Mouse (Mus musculus): ENCODE measurements at regions not wholly inside any gene's neighbourhood (a gene's known extent, or its start where the extent isn't known, plus 50 kb on each side); places are given as distances from the start of the nearest gene placed in this dataset.

DNA sequence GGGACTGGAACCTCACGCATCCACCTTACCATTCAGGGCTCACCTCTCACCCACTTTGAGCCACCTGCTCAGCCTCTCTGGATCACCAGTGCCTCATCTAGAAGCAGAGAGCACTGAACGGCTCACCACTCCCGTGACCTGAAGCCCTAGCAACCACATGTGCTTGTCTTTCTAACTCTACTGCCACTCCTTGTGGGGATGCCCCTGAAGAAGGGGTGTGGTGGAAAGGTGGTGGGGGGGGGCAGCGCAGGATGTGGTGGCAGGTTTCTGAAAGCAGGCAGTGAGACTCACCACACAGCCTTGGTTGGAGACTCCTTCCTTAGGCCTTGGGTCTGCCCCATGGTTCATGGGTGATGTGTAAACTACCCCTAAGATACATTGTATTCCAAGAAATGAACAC is 199.6 kb downstream of the Bcl2l11 start:
- DNase-seq (ENCODE audit: low spot score) (no peak), ATAC-seq (ENCODE audit: low FRiP score, low read depth) (no peak)
- peaks cover 16% of the 10 kb centered on the region for H3K4me1 ChIP-seq (ENCODE audit: control insufficient read depth, insufficient read depth, low read length)
- no peaks in the 10 kb centered on the region for H3K36me3 ChIP-seq (ENCODE audit: control insufficient read depth, insufficient read depth, low read length)
- no peak for TF ChIP-seq POLR2A (IDR thresholded peaks at IDR 0.05; ENCODE audit: borderline replicate concordance, extremely low read depth, insufficient read depth, insufficient read length)
- H3K4me3 ChIP-seq (replicated peaks; ENCODE audit: low read length): no peak overlapping the region
- WGBS: 83% methylated on average over 4 of the region's 4 CpGs
- H3K9me3 ChIP-seq (ENCODE audit: control insufficient read depth, low read length): no peaks in the 10 kb centered on the region
- H3K27me3 ChIP-seq (ENCODE audit: control insufficient read depth, insufficient read depth, low read length): no peaks in the 10 kb centered on the region
- no peak overlapping the region for H3K9ac ChIP-seq (ENCODE audit: low read depth, low read length, severe bottlenecking)
- H3K27ac ChIP-seq (replicated peaks; ENCODE audit: low read depth, low read length): no peak overlapping the region
- no peak overlapping the region for H3K4me2 ChIP-seq (replicated peaks; ENCODE audit: low read depth, low read length, severe bottlenecking)

GRCm38 (mm10) chr2:128330833-128331232 is 205.0 kb downstream of the Bcl2l11 start:
- DNase-seq (ENCODE audit: low spot score): no peak
- 82% methylated on average over 9 of the region's 9 CpGs for WGBS
- Histone ChIP-seq H3K4me2 (replicated peaks; ENCODE audit: low read depth, low read length, severe bottlenecking) (no peak overlapping the region), H3K9me3 (ENCODE audit: control insufficient read depth, low read length) (no peaks in the 10 kb centered on the region), H3K4me3 (replicated peaks; ENCODE audit: low read length) (no peak overlapping the region), H3K9ac (ENCODE audit: low read depth, low read length, severe bottlenecking) (no peak overlapping the region), H3K36me3 (ENCODE audit: control insufficient read depth, insufficient read depth, low read length) (no peaks in the 10 kb centered on the region), H3K27me3 (ENCODE audit: control insufficient read depth, insufficient read depth, low read length) (no peaks in the 10 kb centered on the region), H3K4me1 (ENCODE audit: control insufficient read depth, insufficient read depth, low read length) (peaks cover 18% of the 10 kb centered on the region), H3K27ac (replicated peaks; ENCODE audit: low read depth, low read length) (no peak overlapping the region)
- no peak for ATAC-seq (ENCODE audit: low FRiP score, low read depth)
- TF ChIP-seq POLR2A (IDR thresholded peaks at IDR 0.05; ENCODE audit: borderline replicate concordance, extremely low read depth, insufficient read depth, insufficient read length): no peak

- 70% methylated on average over 10 of the region's 10 CpGs for WGBS
- ATAC-seq (ENCODE audit: low FRiP score, low read depth) (no peak), DNase-seq (ENCODE audit: low spot score) (no peak)
- H3K9ac ChIP-seq (ENCODE audit: low read depth, low read length, severe bottlenecking): no peak overlapping the region
- peaks cover 19% of the 10 kb centered on the region for H3K4me1 ChIP-seq (ENCODE audit: control insufficient read depth, insufficient read depth, low read length)
- no peak overlapping the region for H3K27ac ChIP-seq (replicated peaks; ENCODE audit: low read depth, low read length)
- H3K36me3 ChIP-seq (ENCODE audit: control insufficient read depth, insufficient read depth, low read length): no peaks in the 10 kb centered on the region
- TF ChIP-seq POLR2A (IDR thresholded peaks at IDR 0.05; ENCODE audit: borderline replicate concordance, extremely low read depth, insufficient read depth, insufficient read length): no peak
- no peak overlapping the region for H3K4me2 ChIP-seq (replicated peaks; ENCODE audit: low read depth, low read length, severe bottlenecking)
- no peak overlapping the region for H3K4me3 ChIP-seq (replicated peaks; ENCODE audit: low read length)
- no peaks in the 10 kb centered on the region for H3K9me3 ChIP-seq (ENCODE audit: control insufficient read depth, low read length)
- H3K27me3 ChIP-seq (ENCODE audit: control insufficient read depth, insufficient read depth, low read length): no peaks in the 10 kb centered on the region
These were observed 205.4 kb downstream of the Bcl2l11 start for GRCm38 (mm10) chr2:128331275-128331674.

DNA sequence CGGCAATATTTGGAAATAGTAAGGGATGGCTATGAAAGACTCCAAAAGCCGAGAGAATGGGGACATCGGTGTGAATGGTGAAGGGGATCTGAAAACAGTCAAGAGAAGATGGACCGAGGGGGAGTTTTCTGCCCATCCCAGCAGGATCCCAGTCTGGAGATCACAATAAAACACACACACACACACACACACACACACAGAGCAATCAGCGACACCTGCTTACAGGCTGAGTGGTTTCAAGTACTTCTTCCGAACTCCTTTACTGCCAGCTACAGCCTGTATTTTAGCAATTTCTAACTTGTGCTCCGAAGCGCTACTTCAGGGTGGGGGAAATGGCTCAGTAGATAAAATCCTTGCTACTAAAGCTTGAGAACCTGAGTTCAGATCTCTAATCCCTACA is 205.8 kb downstream of the Bcl2l11 start:
- no peak for TF ChIP-seq POLR2A (IDR thresholded peaks at IDR 0.05; ENCODE audit: borderline replicate concordance, extremely low read depth, insufficient read depth, insufficient read length)
- no peak overlapping the region for H3K4me2 ChIP-seq (replicated peaks; ENCODE audit: low read depth, low read length, severe bottlenecking)
- DNase-seq (ENCODE audit: low spot score): no peak
- 58% methylated on average over 8 of the region's 8 CpGs for WGBS
- H3K27ac ChIP-seq (replicated peaks; ENCODE audit: low read depth, low read length): no peak overlapping the region
- no peaks in the 10 kb centered on the region for H3K9me3 ChIP-seq (ENCODE audit: control insufficient read depth, low read length)
- H3K4me1 ChIP-seq (ENCODE audit: control insufficient read depth, insufficient read depth, low read length): peaks cover 19% of the 10 kb centered on the region
- no peaks in the 10 kb centered on the region for H3K27me3 ChIP-seq (ENCODE audit: control insufficient read depth, insufficient read depth, low read length)
- H3K9ac ChIP-seq (ENCODE audit: low read depth, low read length, severe bottlenecking): no peak overlapping the region
- no peak for ATAC-seq (ENCODE audit: low FRiP score, low read depth)
- H3K4me3 ChIP-seq (replicated peaks; ENCODE audit: low read length): no peak overlapping the region
- no peaks in the 10 kb centered on the region for H3K36me3 ChIP-seq (ENCODE audit: control insufficient read depth, insufficient read depth, low read length)

DNA sequence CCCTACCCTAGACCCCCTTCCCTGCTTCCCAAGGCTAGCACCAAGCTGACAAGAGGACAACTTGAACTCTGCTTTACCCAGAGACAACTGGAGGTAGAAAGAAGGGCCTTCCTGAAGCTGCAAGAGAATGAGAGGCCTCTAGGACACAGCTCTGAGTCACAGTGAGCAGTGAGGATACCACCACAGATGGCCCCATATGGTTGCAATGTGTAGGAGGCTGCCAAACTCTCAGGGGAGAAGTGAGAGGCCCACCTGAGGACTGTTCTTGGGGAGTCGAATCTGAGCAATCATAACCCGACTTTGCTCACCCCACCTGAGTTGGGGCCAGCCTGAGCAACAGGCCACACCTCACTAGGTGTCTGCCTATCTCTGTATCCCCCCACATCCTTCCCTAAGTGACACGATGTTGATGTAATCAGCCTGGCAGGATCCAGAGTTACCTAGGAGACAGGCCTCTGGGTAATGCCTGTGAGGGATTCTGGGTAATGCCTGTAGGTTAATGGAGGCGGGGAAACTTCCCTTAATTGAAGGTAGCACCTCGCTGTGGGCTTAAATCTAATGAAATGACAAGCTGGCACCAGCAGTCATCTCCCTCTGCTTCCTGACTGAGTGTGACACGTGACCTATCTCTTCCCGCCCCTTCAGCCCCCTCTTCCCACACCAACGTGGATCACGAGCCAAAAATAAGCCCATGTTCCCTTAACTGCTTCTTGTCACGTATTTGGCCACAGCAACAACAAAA is 207.7 kb downstream of the Bcl2l11 start:
- Histone ChIP-seq H3K4me2 (replicated peaks; ENCODE audit: low read depth, low read length, severe bottlenecking) (no peak overlapping the region), H3K4me1 (ENCODE audit: control insufficient read depth, insufficient read depth, low read length) (peaks cover 33% of the 10 kb centered on the region), H3K27me3 (ENCODE audit: control insufficient read depth, insufficient read depth, low read length) (no peaks in the 10 kb centered on the region), H3K9ac (ENCODE audit: low read depth, low read length, severe bottlenecking) (no peak overlapping the region), H3K27ac (replicated peaks; ENCODE audit: low read depth, low read length) (no peak overlapping the region), H3K36me3 (ENCODE audit: control insufficient read depth, insufficient read depth, low read length) (no peaks in the 10 kb centered on the region), H3K9me3 (ENCODE audit: control insufficient read depth, low read length) (no peaks in the 10 kb centered on the region), H3K4me3 (replicated peaks; ENCODE audit: low read length) (no peak overlapping the region)
- ATAC-seq (ENCODE audit: low FRiP score, low read depth): no peak
- 64% methylated on average over 10 of the region's 10 CpGs for WGBS
- DNase-seq (ENCODE audit: low spot score): no peak
- no peak for TF ChIP-seq POLR2A (IDR thresholded peaks at IDR 0.05; ENCODE audit: borderline replicate concordance, extremely low read depth, insufficient read depth, insufficient read length)

Measured in limb, embryonic 14.5 days (tissue).